Mouse (Mus musculus) urinary bladder, postnatal 10 days (tissue): ENCODE results near the gene Zcchc8.
A peak's percentile ranks its signal among the peaks of the same experiment; 100 is the strongest.
"Not testable (repeated sequence)": the region's sequence is repeated elsewhere in the genome, so short reads cannot be mapped to it uniquely, and the experiment has no call there.

ENCODE experiments used
- DNase-seq: peaks from one replicate; pipeline ENCODE4 v3.0.0; 2022; ENCODE audit warnings: low spot score

The Zcchc8 gene

DNA sequence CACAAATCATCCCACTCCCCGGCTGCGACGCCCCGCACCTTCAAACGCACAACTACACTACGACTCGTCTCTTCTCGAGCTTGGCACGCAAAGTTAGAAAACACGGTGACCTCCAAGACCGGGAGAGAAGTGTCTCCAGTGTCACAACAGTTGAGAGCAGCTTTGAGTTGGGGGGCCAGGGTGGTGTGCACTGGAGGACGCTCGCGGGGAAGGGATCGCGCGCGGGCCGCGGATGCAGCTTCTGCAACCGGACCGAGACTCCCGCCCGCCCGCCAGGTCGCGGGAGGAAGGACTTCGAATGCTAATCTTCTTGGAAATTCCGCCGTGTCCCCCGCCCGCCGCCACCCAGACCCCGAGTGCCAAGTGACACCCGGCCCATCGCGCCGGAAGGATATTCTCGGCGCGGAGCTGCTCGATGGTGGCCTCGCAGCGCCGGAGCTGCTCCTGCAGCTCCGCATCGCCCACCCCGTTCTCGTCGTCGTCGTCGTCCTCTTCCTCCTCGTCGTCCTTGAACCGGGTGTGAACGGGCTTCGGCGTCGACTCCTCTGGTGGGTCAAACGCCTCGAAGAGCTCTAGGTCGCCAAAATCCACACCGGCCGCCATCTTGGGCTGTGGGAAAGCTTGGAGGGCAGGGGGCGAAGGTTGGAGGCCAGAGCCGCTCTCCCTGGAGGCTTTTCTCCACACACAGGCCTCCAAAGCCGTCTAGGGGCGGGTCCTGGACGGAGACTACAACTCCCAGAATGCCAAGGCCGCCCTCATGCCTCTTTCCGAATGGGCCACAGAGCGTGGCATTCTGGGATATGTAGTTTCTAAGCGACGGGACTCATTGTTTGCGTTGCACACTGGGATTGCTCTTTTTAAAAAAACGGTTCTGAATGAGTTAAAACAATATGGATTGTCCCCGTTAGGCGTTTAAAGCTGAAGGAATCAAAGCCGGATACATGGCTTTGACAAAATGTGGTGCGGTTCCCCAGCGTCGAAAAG, at the start of gene Zcchc8:
Gene Zcchc8, minus strand, starts transcription at position 773 of the 984 bp plus-strand sequence.
- peak; percentile 63 for DNase-seq

DNA sequence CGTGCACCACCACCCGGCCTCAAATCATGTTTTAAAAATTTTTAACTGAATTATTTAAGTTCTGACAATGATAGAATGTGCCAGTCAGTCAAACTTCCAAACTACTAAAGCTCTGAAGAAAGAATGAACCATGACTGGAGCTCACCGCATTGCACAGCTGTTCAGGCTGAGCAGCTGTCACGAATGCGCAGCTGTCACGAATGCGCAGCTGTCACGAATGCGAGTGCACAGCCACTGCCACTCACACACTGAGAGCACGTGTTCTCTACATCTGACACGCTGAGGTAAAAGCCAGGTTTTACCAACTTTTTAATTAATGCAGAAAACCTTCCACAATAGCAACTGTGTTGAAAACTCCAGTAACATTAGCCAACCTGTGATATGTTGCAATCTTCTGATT, 45.6 kb upstream of the Zcchc8 start:
- DNase-seq = not testable (repeated sequence)

- DNase-seq = no peak
These were observed 44.6 kb upstream of the Zcchc8 start for GRCm38 (mm10) chr5:123765506-123765905.

GRCm38 (mm10) chr5:123749065-123750064, 28.5 kb upstream of the Zcchc8 start, which contains the start of the genes Rsrc2 and Kntc1:
Gene Rsrc2 (minus strand): TSS chr5:123749414.
Gene Kntc1 (plus strand): TSS chr5:123749716.
- DNase-seq = peak; percentile 92

GRCm38 (mm10) chr5:123748339-123749064, 27.6 kb upstream of the Zcchc8 start:
- no peak for DNase-seq

- no peak for DNase-seq
These were observed 26.7 kb upstream of the Zcchc8 start for GRCm38 (mm10) chr5:123747604-123748003.

GRCm38 (mm10) chr5:123746253-123746652, 25.4 kb upstream of the Zcchc8 start:
- no peak for DNase-seq

GRCm38 (mm10) chr5:123744358-123744757, 23.5 kb upstream of the Zcchc8 start:
- DNase-seq = no peak

DNA sequence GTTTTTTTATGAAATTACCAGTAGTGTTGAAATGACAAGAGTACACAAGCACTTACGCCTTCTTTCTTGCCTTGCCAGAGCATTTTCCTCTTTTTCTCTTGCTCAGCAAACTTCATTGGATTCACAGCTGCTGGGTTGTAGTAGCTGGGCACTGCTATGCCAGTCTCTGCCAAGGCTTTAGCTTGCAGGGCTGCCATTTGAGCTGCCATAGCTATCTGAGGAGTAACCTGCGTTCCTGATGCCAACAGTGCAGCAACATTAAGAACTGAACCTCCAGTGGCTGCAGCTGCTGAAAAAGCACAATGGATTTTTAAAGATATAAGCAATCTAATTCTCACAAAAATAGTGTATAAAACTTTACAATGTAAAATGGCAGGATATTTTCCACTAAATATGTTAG, 10.1 kb upstream of the Zcchc8 start:
- DNase-seq = no peak

DNA sequence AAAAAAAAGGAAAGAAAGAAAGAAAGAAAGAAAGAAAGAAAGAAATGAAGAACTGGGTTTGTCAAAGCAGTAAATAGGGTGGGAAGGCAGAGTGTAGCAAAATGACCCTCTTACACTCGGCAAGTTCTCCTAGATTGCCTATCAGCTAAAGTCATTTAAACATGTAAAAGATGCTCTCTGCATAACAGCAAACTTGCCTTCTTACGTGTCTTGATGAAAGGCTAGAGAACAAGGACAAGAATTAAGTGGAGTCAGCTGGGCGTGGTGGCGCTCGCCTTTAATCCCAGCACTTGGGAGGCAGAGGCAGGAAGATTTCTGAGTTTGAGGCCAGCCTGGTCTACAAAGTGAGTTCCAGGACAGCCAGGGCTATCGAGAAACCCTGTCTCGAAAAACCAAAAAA, 2.9 kb upstream of the Zcchc8 start:
- not testable (repeated sequence) for DNase-seq

DNA sequence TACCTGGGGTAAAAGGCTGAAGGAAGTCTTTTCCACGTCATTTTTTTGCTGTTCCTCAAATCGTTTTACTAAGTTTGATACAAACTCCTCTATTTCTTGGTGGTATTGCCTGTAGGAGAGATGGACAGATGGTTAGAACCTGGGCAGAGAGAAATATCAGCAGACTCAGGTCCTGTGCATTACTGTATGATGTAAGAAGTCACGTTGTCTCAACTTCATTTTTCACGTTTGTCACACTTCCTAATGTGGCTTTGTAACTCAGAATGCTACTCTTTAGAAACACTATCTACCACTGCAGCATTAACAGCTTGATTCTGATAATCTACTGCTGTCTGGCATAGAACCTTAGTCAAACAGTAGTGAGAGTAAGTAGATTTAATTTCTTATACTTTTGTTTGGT, 6.3 kb downstream of the Zcchc8 start:
- DNase-seq = no peak

GRCm38 (mm10) chr5:123713782-123714181, 7.1 kb downstream of the Zcchc8 start:
- DNase-seq = no peak

DNA sequence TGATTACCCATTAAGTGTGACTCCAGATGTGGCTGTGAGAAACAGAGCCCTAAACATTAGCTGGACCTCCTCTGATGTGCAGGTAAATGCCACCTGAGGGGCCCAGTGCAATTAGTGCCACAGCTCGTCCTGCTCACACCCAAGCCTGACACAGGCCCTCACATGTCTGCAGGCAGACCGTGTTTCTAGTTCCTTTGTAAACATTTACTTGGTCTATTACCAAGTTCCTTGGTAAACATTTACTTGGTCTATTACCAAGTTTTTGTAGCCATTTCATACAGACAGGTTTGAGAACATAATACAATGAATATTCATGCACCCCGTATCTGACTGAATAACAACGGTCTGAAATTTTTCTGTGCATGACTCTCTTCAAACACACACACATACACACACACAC, 11.3 kb downstream of the Zcchc8 start:
- DNase-seq = no peak

DNA sequence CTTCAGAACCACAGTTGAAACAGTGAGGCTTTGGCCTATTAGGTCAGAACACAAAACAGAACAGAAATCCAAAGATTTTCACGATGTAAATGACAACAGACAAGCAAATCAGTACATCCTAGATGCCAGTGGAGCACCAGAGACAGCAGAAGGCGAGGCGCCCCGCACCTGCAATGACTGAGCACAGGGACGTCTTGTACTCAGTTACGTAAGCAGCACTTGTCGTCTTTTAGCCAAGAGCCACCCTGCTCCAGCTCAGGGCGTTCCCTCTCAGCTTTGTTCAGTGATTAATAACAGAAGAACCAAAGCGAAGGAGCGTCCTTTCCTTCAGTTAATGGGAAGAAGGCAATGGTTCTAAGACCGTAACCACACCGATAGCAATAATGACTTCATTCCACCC, 12.3 kb downstream of the Zcchc8 start:
- no peak for DNase-seq

- no peak for DNase-seq
These were observed 20.3 kb downstream of the Zcchc8 start for GRCm38 (mm10) chr5:123700625-123701024.

- peak; percentile 58 for DNase-seq
These were observed 21.7 kb downstream of the Zcchc8 start for GRCm38 (mm10) chr5:123699198-123699597.

DNA sequence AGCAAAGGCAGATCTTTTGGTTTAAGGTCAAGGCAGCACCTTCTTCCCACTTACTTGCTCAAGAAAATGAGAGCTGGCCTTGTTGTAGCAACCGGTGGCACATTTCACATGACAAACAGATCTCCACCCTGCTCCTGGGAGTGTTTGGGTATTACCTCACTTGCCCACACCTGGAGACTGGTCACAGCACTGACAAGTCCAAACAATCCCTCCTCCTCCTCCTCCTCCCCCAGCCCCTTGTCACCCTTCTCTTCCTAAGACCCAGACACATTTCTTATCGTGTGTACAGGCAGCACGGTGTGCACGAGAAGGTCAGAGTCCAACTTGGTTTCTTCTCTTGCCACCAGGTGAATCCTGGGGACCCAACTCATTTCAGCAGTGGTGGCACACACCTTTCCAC, 23.9 kb downstream of the Zcchc8 start:
- DNase-seq = no peak

- no peak for DNase-seq
These were observed 24.7 kb downstream of the Zcchc8 start for GRCm38 (mm10) chr5:123696244-123696643.

DNA sequence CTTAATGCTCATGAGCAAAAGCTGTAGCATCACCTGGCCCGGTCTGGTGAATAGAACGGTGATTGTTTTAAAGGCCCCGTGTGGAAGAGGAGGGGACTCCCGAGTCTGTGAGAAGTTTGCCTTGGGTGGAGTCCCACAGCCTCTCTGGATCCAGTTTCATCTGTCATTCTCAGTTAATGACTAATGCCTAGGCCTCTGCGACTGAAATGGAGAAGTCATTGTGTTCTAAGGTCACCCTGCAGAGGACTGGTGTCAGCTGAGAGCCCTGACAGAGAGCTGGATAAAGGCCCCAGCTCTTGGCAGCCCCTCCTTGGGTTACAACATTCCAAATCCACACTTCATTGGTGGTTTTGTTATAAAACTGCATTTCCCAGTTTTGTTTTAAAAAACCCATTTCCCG, 26.4 kb downstream of the Zcchc8 start:
- no peak for DNase-seq

DNA sequence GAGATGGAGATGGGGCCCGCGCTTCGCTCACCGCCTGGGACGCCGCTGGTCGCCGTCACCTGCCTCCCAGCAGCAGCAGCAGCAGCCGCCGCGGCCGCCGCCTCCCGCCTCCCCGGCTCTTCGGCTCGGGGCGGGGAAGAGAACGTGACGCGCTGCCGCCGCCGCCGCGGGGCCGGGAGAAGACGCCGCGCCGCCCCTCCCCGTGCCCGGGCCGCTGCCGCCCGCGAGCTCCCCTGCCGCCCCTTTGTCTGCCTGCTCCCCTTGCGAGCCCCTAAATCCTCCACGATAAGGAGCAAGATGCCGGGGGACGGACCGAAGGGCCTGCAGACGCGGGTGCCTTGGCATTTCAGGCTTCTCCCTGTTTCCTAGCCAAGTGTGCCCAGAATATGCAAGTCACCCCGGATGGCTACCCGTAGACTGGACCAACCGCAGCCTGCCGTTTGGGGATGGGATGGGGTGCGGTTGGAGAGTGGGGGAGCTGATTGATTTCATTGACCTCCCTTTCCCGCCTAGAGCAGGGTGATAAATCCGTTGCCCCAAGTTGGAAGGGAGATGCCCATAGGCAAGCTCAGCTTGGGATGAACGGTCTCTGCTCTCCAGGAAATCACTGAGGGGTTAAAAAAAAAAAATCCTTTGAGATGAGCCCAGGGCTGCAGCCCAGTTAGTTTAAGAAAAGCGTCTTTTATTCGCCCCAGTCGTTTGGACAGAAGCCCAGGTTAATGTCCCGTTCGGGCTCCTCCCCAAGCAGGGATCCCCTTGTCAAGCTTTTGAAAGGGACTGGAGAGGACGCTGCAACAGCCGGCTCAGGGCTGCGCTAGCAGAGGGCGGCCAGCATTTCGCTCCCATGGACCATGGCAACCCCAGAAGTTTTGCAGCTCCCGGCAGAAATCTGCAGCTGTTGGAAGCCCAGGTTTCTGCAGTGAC, 36.4 kb downstream of the Zcchc8 start, which contains the start of gene Clip1:
Gene Clip1, minus strand, starts transcription at position 398 of the 924 bp plus-strand sequence.
- peak; percentile 17 for DNase-seq
